Mouse (Mus musculus): ENCODE measurements around the gene Nkx6-2.

The Nkx6-2 gene

DNA sequence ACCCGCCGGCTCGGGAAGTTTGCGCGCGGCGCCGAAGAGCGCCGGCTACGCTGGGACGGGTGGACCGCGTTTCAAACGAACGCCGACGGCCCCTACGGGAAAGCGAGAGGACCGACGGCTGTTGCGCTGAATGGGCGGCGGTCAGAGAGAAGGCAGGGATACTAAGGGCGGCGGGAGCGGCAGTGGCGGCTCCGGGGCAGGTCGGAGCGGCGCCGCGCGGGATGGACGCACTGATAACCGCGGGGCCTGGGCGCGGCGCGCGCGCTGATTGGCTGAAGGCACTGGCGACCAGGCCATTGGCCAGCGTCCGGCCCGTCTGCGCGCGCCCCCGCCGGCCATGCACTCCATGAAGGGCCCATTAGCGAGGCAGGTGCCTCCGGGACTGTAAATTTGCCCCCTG lies at the start of gene Nkx6-2:
Gene Nkx6-2, minus strand, starts transcription at position 203 of the 400 bp plus-strand sequence.
- no peak for DNase-seq (ENCODE audit: low spot score)

DNA sequence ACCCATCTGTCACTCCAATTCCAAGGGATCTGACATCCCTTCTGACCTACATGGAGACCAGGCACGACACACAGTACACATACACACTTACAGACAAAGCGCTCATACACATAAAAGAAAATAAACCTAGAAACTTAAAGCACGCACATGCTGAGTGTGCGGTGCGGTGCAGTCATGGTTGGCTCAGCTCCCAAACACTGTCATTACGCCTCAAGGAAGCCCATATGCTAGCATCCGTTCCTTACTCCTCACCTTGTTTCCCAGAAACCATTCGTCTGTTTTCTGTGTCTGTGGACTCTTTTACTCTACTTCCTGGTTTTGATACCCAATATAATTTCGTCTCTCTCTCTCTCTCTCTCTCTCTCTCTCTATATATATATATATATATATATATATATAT lies 42.6 kb upstream of the Nkx6-2 start:
- DNase-seq (ENCODE audit: low spot score), result no peak

DNA sequence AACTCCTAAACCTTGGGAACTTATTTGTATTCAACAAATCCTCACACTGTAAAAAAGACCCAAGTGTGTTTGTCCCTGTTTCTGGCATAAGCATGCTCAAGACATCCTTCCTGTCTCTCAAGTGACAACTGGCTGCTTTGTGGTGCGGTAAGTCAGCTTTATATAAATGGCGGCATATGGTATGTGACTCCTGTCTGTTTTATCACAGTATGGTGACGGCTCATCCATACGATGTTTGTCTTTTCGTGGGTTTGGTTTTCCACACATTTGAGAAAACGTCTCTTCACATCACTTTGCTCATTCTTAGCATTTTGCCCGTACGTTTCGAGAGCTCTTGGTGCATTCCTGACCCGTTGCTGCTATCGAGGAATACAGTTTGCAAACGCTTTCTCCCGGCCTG lies 40.0 kb upstream of the Nkx6-2 start:
- DNase-seq (ENCODE audit: low spot score), result no peak

- peak; percentile 6 for DNase-seq (ENCODE audit: low spot score)
These were observed 33.5 kb upstream of the Nkx6-2 start for GRCm38 (mm10) chr7:139615767-139616766.

DNA sequence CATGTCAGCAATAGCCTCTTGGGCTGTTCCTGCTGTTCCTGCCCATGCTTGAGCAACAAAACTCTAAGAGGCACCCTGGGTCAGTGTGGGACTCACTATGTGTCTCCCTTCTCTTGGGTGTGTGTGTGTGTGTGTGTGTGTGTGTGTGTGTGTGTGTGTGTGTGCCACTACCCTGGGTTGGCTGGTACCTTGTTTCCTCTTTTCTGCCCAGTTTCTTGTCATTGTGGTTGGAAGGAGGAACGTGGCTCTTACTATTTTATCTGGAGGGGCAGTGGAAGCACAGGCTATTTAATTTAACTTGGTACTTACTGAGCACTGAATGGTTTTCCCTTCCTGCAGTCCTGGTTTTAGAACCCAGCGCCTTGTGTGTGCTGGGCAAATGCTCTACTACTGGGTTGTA lies 27.7 kb upstream of the Nkx6-2 start:
- no peak for DNase-seq (ENCODE audit: low spot score)

GRCm38 (mm10) chr7:139595862-139596261 lies 13.3 kb upstream of the Nkx6-2 start:
- DNase-seq (ENCODE audit: low spot score), result no peak

DNA sequence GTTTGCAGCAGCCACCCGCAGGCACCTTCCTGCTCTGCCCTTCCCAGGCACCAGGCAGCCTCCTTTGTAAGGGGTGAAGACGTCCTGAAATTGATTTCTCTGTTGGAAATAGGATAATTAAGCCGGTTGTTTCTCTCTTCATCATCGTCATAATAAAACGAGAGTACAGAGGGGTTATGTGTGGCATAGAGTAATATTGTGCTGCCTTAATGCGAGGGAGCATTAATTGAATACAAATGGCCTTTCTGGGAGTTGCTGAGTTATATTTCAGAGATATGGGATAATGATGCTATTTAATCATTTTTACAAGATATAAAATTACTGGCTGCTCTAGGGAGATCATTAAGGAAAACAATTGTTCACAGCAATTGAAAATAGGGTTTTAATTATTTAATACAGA lies 12.7 kb upstream of the Nkx6-2 start:
- DNase-seq (ENCODE audit: low spot score), result no peak

DNA sequence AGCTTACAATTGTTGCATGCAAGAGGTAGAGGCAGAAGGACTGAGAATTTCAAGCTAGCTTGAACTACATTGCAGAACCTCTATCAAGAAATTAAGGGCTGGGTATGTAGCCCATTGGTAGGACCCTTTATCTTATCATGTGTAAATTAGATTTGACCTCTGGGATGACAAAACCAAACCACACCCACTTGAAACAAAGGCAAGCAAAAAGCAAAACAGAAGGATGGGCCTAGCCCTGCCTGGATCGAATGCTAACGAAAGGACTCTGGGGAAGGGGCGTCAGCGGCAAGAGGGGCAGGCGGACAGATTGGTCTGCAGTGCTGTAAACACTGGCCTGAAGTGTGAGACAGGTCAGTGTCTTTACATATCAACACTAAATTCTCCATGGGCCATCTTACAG lies 8.7 kb upstream of the Nkx6-2 start:
- DNase-seq (ENCODE audit: low spot score), result no peak

GRCm38 (mm10) chr7:139590302-139590701 lies 7.7 kb upstream of the Nkx6-2 start:
- no peak for DNase-seq (ENCODE audit: low spot score)

- DNase-seq (ENCODE audit: low spot score), result no peak
These were observed 5.3 kb upstream of the Nkx6-2 start for GRCm38 (mm10) chr7:139587919-139588318.

DNA sequence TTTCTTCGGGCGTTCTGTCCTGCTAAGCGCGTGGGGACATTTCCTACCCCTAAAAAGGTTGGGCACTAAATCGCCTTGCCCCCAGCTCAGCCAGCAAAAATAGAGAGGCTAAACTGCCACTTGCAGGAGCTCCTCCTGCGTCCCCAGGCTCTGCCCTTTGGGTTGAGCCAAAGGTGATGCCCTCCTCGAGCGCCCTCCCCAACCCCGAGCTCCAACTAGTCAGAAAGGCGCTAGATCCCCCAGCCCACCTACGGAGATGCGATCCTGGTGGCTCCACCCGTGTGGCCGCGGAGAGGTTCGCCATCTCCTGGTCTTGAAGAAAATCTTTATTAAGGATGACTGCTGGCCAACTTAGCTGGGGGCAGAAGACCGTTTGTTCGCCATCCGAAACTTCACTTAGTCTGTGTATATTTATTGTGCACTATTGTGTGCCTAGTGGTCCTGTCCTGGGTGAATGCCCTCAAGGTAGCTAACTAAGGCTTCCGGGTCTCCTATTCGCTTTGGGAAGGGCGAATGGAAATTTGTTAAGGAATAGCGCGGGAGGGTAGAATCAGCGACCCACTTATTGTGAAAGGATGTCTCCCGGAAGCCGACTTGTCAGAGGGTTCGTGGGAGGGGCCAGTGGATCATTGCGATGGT lies 2.7 kb upstream of the Nkx6-2 start:
- DNase-seq (ENCODE audit: low spot score), result no peak

DNA sequence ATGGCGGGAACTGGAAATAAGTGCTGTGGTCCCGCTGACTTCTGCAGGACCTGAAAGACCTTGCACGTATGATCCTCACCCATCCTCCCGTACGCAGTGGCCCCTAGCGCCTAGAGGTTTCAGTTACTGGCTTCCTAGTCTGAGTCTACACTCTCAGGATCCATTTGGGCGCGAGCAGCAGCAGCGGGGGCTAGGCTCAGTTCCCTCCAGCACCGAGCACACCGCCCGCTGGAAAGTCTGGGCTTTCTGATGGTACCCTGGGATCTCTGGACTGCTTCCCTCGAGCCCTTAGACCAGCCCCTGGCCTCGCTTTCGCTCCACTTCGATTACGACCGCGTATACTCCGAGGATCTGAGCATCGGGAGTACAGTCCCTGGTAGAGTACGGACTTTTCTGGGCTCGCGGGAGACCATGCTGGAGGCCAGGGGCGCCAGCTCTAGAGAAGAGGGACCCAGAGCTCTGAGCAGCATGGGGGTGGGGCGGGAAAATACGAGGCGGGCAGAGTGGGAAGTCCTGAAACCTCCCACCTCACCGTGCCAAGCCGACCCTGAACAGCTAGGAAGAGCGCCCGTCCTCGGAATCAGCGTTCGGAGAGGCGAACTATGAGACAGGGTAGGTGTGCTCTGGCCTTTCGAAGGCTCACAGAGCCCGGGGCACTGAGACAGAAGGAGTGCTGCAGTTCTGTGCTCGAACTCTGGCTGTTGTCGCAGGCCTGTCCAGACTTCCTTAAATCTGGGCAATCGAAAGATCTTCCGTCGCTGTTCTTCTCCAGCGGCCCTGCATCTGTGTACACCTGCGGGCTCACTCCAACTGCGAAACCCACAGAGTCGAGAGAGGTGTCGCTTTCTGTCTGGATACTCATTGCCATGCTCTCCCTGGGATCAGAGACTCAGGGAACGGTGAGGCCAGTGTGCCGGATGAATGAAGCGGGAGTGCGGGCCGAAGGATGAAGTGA lies 1.9 kb upstream of the Nkx6-2 start:
- no peak for DNase-seq (ENCODE audit: low spot score)

- no peak for DNase-seq (ENCODE audit: low spot score)
These were observed 619 bp upstream of the Nkx6-2 start for GRCm38 (mm10) chr7:139583094-139583737.

DNA sequence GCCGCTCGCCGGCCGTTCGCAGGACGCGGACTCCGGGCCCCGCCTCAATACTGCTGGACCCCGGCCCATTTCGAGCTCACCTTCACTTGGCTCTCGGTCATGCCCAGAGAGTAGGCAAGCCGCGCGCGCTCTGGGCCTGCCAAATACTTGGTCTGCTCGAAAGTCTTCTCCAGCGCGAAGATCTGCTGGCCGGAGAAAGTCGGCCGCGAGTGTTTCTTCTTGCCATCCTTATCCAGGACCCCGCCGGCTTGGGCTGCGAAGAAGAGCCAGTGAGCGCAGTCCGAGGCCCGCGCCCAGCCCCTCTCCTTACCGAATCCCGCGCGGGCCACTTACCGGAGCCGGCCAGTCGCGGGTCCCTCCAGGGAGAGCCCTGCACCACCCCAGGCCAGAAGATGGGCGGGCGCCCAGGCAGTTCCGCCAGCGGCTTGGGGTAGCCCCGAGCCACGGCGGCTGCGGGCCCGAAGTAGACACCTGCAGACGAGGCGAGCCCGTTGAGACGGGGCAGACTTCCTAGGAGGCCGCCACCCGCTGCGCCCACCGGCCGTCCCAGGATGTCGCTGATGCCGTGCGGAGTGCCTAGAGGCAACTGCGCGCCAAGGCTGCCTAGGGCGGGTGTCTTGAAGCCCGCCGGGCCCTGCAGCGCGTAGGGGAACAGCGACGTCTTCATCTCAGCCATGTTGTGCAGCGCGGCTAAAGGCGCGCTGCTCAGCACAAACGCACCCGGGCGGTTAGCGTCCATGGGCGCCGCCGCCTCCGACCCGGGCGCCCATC lies 611 bp downstream of the Nkx6-2 start:
- DNase-seq (ENCODE audit: low spot score), result no peak

- no peak for DNase-seq (ENCODE audit: low spot score)
These were observed 1.5 kb downstream of the Nkx6-2 start for GRCm38 (mm10) chr7:139580851-139581775.

GRCm38 (mm10) chr7:139579261-139579905 lies 3.2 kb downstream of the Nkx6-2 start:
- DNase-seq (ENCODE audit: low spot score), result no peak

GRCm38 (mm10) chr7:139576064-139576686 lies 6.4 kb downstream of the Nkx6-2 start:
- DNase-seq (ENCODE audit: low spot score), result no peak

- DNase-seq (ENCODE audit: low spot score), result no peak
These were observed 9.9 kb downstream of the Nkx6-2 start for GRCm38 (mm10) chr7:139572665-139573064.

DNA sequence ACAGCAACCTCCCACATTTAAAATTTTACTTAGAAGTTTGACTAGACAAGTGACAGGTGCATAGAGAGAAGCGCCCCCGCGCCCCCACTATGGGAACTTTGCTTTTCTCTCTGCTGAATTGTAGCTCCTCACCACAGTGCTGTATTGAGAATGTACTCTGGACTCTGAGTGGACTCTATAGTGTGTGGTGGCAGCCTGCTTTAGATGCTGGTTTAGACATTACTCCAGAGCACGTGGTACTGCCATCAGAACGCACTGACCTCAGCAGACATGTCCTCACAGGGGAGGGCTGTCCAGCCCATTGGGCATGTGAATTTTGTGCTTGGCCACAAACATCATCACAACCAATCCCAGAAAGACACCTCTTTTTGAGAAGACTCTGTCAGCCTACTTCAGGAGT lies 11.8 kb downstream of the Nkx6-2 start:
- no peak for DNase-seq (ENCODE audit: low spot score)
